Mouse (Mus musculus) spleen, adult 2 months (tissue): Measurements from ENCODE around the gene Slc16a13. TPM values are rescaled to one million over a fixed set of nuclear protein-coding genes. Genes with fewer than 3 reads are reported as not detected.

ENCODE experiments used
- DNase-seq, 2 experiments: peaks; one replicate each; pipeline versions ENCODE4 v3.0.0 to v3.0.0-alpha.2; 2012 to 2021; ENCODE audit warnings: low spot score in 2 of 2, low read depth in 1 of 2
- H3K27ac ChIP-seq: fragments of 200-500 bp; 2 replicates; pipeline ENCODE4 v1.5.1; 2012; ENCODE audit warnings: low read length, inconsistent platforms; ENCODE audit not compliant: insufficient read depth
- H3K27me3 ChIP-seq: fragments of 200-500 bp; 2 replicates; pipeline ENCODE4 v1.6.1; 2012; ENCODE audit warnings: mild to moderate bottlenecking, moderate library complexity, low read length, inconsistent platforms; ENCODE audit not compliant: control insufficient read depth, insufficient read depth
- H3K36me3 ChIP-seq: fragments of 200-500 bp; 2 replicates; pipeline ENCODE4 v1.6.1; 2012; ENCODE audit warnings: mild to moderate bottlenecking, low read length, inconsistent platforms; ENCODE audit not compliant: control insufficient read depth, insufficient read depth
- H3K4me1 ChIP-seq: fragments of 200-500 bp; 2 replicates; pipeline ENCODE4 v1.6.1; 2011; ENCODE audit warnings: inconsistent platforms; ENCODE audit not compliant: control insufficient read depth, insufficient read depth, insufficient read length
- H3K4me3 ChIP-seq: fragments of 200-500 bp; 2 replicates; pipeline ENCODE4 v1.5.1; 2011; ENCODE audit warnings: mild to moderate bottlenecking, inconsistent platforms; ENCODE audit not compliant: insufficient read depth, insufficient read length; ENCODE audit errors: extremely low read depth
- CTCF ChIP-seq: fragments of 200-500 bp; IDR thresholded peaks from 2 replicates; pipeline ENCODE4 v1.5.1; 2011; ENCODE audit warnings: mild to moderate bottlenecking, inconsistent platforms; ENCODE audit not compliant: insufficient read depth, insufficient read length, insufficient replicate concordance; ENCODE audit errors: extremely low read depth
- POLR2A ChIP-seq: fragments of 200-500 bp; IDR thresholded peaks from 2 replicates; pipeline ENCODE4 v1.6.1; 2011; ENCODE audit warnings: low read depth, low read length, inconsistent platforms
- WGBS: fragments of 180-500 bp; shearing (Covaris S2); methylation state at CpG from one replicate; pipeline ENCODE4 v1.1.7; 2018; 5-methylcytosine and 5-hydroxymethylcytosine counted together
- polyA plus RNA-seq: library from polyadenylated mRNA; depleted of rRNA; stranded (reverse); fragments of >200 nt; gene quantifications from 2 replicates; pipeline ENCODE4 v1.2.3, GENCODE M21; 2012

The Slc16a13 gene
- polyA plus RNA-seq, 1 experiment, result 5.6 TPM

GRCm38 (mm10) chr11:70219873-70220272 lies 991 bp downstream of the Slc16a13 start:
- H3K4me3 ChIP-seq, result peak overlapping the region; percentile 71; the same call in 1 of the 2 replicates
- H3K27me3 ChIP-seq, result peaks cover 3% of the 10 kb centered on the region
- TF ChIP-seq POLR2A (no peak), CTCF (no peak)
- H3K4me1 ChIP-seq, result peaks cover 6% of the 10 kb centered on the region; the same call in 1 of the 2 replicates
- no peaks in the 10 kb centered on the region for H3K36me3 ChIP-seq
- H3K27ac ChIP-seq, result peak overlapping the region; percentile 59; the same call in 1 of the 2 replicates
- no peak for DNase-seq
- WGBS, result 71% methylated on average over 7 of the region's 7 CpGs

- Histone ChIP-seq H3K4me3 (no peak overlapping the region), H3K27me3 (peaks cover 13% of the 10 kb centered on the region), H3K27ac (no peak overlapping the region), H3K36me3 (no peaks in the 10 kb centered on the region), H3K4me1 (peaks cover 14% of the 10 kb centered on the region)
- DNase-seq, result no peak
- WGBS, result 90% methylated on average over 15 of the region's 15 CpGs
- TF ChIP-seq POLR2A, result no peak
- no peak for TF ChIP-seq CTCF
These were observed 2.0 kb downstream of the Slc16a13 start for GRCm38 (mm10) chr11:70218741-70219470.

GRCm38 (mm10) chr11:70218039-70218438 lies 2.8 kb downstream of the Slc16a13 start:
- H3K4me3 ChIP-seq, result no peak overlapping the region
- no peak overlapping the region for H3K27ac ChIP-seq
- H3K4me1 ChIP-seq, result peaks cover 15% of the 10 kb centered on the region
- peaks cover 18% of the 10 kb centered on the region for H3K27me3 ChIP-seq
- TF ChIP-seq CTCF (no peak), POLR2A (no peak)
- 86% methylated on average over 4 of the region's 4 CpGs for WGBS
- DNase-seq, result no peak
- no peaks in the 10 kb centered on the region for H3K36me3 ChIP-seq

- DNase-seq, result no peak
- H3K4me3 ChIP-seq, result no peak overlapping the region
- TF ChIP-seq CTCF, result no peak
- no peak for TF ChIP-seq POLR2A
- WGBS, result 90% methylated on average over 3 of the region's 3 CpGs
- peaks cover 18% of the 10 kb centered on the region for H3K27me3 ChIP-seq
- no peaks in the 10 kb centered on the region for H3K36me3 ChIP-seq
- no peak overlapping the region for H3K27ac ChIP-seq
- peaks cover 15% of the 10 kb centered on the region for H3K4me1 ChIP-seq
These were observed 4.8 kb downstream of the Slc16a13 start for GRCm38 (mm10) chr11:70216103-70216502.

- no peaks in the 10 kb centered on the region for H3K36me3 ChIP-seq
- H3K4me3 ChIP-seq, result no peak overlapping the region
- WGBS, result 39% methylated on average over 22 of the region's 22 CpGs
- peaks cover 18% of the 10 kb centered on the region for H3K27me3 ChIP-seq
- no peak overlapping the region for H3K27ac ChIP-seq
- H3K4me1 ChIP-seq, result peaks cover 15% of the 10 kb centered on the region
- DNase-seq, result no peak
- TF ChIP-seq POLR2A, result no peak
- TF ChIP-seq CTCF, result no peak
These were observed 5.6 kb downstream of the Slc16a13 start for GRCm38 (mm10) chr11:70215301-70215700.

GRCm38 (mm10) chr11:70214856-70215209 lies 6.0 kb downstream of the Slc16a13 start:
- H3K4me1 ChIP-seq, result peaks cover 11% of the 10 kb centered on the region; the same call in 1 of the 2 replicates
- DNase-seq, result no peak
- TF ChIP-seq POLR2A, result no peak
- H3K4me3 ChIP-seq, result no peak overlapping the region
- H3K36me3 ChIP-seq, result no peaks in the 10 kb centered on the region
- 18% methylated on average over 18 of the region's 18 CpGs for WGBS
- no peak overlapping the region for H3K27ac ChIP-seq
- H3K27me3 ChIP-seq, result peaks cover 18% of the 10 kb centered on the region

GRCm38 (mm10) chr11:70214191-70214855 lies 6.5 kb downstream of the Slc16a13 start:
- no peak for DNase-seq
- 3% methylated on average over 46 of the region's 46 CpGs for WGBS
- H3K4me3 ChIP-seq, result peak overlapping the region; percentile 28; the same call in 1 of the 2 replicates
- TF ChIP-seq CTCF, result no peak
- TF ChIP-seq POLR2A, result no peak
- peaks cover 18% of the 10 kb centered on the region for H3K27me3 ChIP-seq
- no peak overlapping the region for H3K27ac ChIP-seq
- H3K4me1 ChIP-seq, result peaks cover 11% of the 10 kb centered on the region; the same call in 1 of the 2 replicates
- no peaks in the 10 kb centered on the region for H3K36me3 ChIP-seq
